Mouse (Mus musculus) kidney, embryonic 15.5 days (tissue): ENCODE results near the gene Plekha8. TPM values are rescaled to one million over a fixed set of nuclear protein-coding genes. Genes with fewer than 3 reads are reported as not detected.

Source experiments
- ATAC-seq: fragments of 200-750 bp; cut with Nextera tagmentation; replicated peaks from 2 replicates; pipeline ENCODE4 v1.8.0; 2017; ENCODE audit warnings: moderate TSS enrichment; ENCODE audit not compliant: low FRiP score
- H3K27ac ChIP-seq: fragments of 300-500 bp; sonication (generic); 2 replicates; pipeline ENCODE4 v1.5.1; 2015; ENCODE audit warnings: mild to moderate bottlenecking, inconsistent platforms
- H3K27me3 ChIP-seq: fragments of 300-500 bp; sonication (generic); 2 replicates; pipeline ENCODE4 v1.6.1; 2015; ENCODE audit warnings: inconsistent platforms
- H3K36me3 ChIP-seq: fragments of 300-500 bp; sonication (generic); 2 replicates; pipeline ENCODE4 v1.6.1; 2015; ENCODE audit warnings: inconsistent platforms
- H3K4me1 ChIP-seq: fragments of 300-500 bp; sonication (generic); 2 replicates; pipeline ENCODE4 v1.6.1; 2015; ENCODE audit warnings: inconsistent platforms
- H3K4me2 ChIP-seq: fragments of 300-500 bp; sonication (generic); 2 replicates; pipeline ENCODE4 v1.6.1; 2015; ENCODE audit warnings: moderate library complexity, mild to moderate bottlenecking, inconsistent platforms
- H3K4me3 ChIP-seq: fragments of 300-500 bp; sonication (generic); replicated peaks from 2 replicates; pipeline ENCODE4 v1.5.1; 2015; ENCODE audit warnings: mild to moderate bottlenecking, inconsistent platforms
- H3K9ac ChIP-seq: fragments of 300-500 bp; sonication (generic); 2 replicates; pipeline ENCODE4 v1.6.1; 2015; ENCODE audit warnings: mild to moderate bottlenecking, inconsistent platforms
- H3K9me3 ChIP-seq: fragments of 300-500 bp; sonication (generic); replicated peaks from 2 replicates; pipeline ENCODE4 v1.6.1; 2016; ENCODE audit warnings: inconsistent platforms
- WGBS: fragments of 180-500 bp; shearing (Covaris S2); methylation state at CpG from one replicate; pipeline ENCODE4 v1.1.7; 2015; ENCODE audit warnings: mixed read lengths; 5-methylcytosine and 5-hydroxymethylcytosine counted together
- polyA plus RNA-seq: library from polyadenylated mRNA; unstranded; fragments of >200 nt; fragmentation: Nextera tagmentation; extraction: Ambion mirVana; gene quantifications from 2 replicates; pipeline ENCODE4 v1.2.1, GENCODE M21; 2015

Gene Plekha8
- polyA plus RNA-seq, 1 experiment from 2014 or later: 9.8 TPM

DNA sequence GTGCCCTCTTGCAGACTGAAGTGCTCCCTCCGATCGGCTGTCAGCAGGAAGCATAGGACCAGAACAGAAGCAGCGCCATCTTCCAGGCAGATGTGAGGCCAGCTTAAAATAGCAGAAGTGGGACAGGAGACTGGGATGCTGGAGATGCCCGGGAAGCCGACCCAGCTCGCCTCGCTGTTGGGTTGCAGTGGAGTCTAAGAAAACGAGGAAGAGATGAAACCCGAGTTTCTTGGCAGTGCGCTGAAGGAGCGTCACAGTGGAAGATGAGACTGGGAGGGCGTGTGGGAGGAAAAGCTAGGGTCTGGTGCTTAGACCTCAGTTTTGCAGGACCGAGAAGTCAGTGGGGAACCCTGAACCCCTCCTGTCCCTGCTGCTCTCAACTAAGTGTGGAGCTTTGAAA, 95.9 kb downstream of the Plekha8 start:
- 56% methylated on average over 13 of the region's 13 CpGs for WGBS
- H3K27me3 ChIP-seq: peaks cover 3% of the 10 kb centered on the region; the same call in 1 of the 2 replicates
- ATAC-seq: no peak
- 0 out of 2 replicates have a peak, but pooled peaks cover 2% of the 10 kb centered on the region for H3K4me1 ChIP-seq
- H3K4me3 ChIP-seq: no peak overlapping the region
- H3K4me2 ChIP-seq: 0 out of 2 replicates have a peak overlapping the region, but pooled peaks have one; percentile 9
- no peak overlapping the region for H3K27ac ChIP-seq
- no peaks in the 10 kb centered on the region for H3K9me3 ChIP-seq
- H3K9ac ChIP-seq: no peak overlapping the region
- no peaks in the 10 kb centered on the region for H3K36me3 ChIP-seq

- no peak overlapping the region for H3K27ac ChIP-seq
- 0 out of 2 replicates have a peak, but pooled peaks cover 2% of the 10 kb centered on the region for H3K4me1 ChIP-seq
- ATAC-seq: no peak
- H3K9me3 ChIP-seq: no peaks in the 10 kb centered on the region
- WGBS: 74% methylated on average over 14 of the region's 14 CpGs
- H3K4me3 ChIP-seq: no peak overlapping the region
- H3K36me3 ChIP-seq: no peaks in the 10 kb centered on the region
- peaks cover 3% of the 10 kb centered on the region; the same call in 1 of the 2 replicates for H3K27me3 ChIP-seq
- no peak overlapping the region for H3K4me2 ChIP-seq
- no peak overlapping the region for H3K9ac ChIP-seq
These were observed 96.6 kb downstream of the Plekha8 start for GRCm38 (mm10) chr6:54691368-54692116.

GRCm38 (mm10) chr6:54692201-54692600, 97.3 kb downstream of the Plekha8 start:
- H3K9me3 ChIP-seq: no peaks in the 10 kb centered on the region
- H3K27ac ChIP-seq: no peak overlapping the region
- no peaks in the 10 kb centered on the region for H3K36me3 ChIP-seq
- 82% methylated on average over 1 of the region's 1 CpGs for WGBS
- 0 out of 2 replicates have a peak, but pooled peaks cover 2% of the 10 kb centered on the region for H3K4me1 ChIP-seq
- no peak overlapping the region for H3K9ac ChIP-seq
- H3K4me3 ChIP-seq: no peak overlapping the region
- H3K27me3 ChIP-seq: peaks cover 3% of the 10 kb centered on the region; the same call in 1 of the 2 replicates
- no peak for ATAC-seq
- no peak overlapping the region for H3K4me2 ChIP-seq

DNA sequence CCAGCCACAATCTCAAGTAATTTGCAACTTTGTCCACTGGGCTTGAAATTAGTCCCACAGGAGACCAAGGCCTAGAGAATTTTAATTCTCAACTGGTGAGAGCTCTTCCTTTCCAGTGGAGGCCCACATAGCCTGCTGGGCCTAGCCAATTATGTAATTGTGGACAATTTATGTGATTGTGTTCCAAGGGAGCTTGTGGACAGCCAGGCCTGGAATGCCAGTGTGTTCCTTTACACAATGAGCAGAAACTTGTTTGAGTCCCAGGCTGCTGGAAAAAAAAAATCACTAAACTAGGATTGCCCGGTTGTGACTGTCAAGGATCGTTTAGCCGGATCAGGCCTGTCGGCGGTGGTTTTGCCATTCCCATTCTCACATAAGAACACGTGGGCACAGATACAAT, 98.4 kb downstream of the Plekha8 start:
- no peaks in the 10 kb centered on the region for H3K36me3 ChIP-seq
- H3K4me2 ChIP-seq: no peak overlapping the region
- no peak overlapping the region for H3K27ac ChIP-seq
- 0 out of 2 replicates have a peak, but pooled peaks cover 2% of the 10 kb centered on the region for H3K4me1 ChIP-seq
- no peak for ATAC-seq
- WGBS: 84% methylated on average over 6 of the region's 6 CpGs
- H3K27me3 ChIP-seq: peaks cover 3% of the 10 kb centered on the region; the same call in 1 of the 2 replicates
- H3K9me3 ChIP-seq: no peaks in the 10 kb centered on the region
- H3K4me3 ChIP-seq: no peak overlapping the region
- H3K9ac ChIP-seq: no peak overlapping the region

Other genes with a start within 250 kb of the Plekha8 start
- gene Wipf3, start 165.5 kb upstream of the Plekha8 start, polyA plus RNA-seq: 2.2 and 2.5 TPM in 2 replicates
- gene Scrn1, start 28.6 kb upstream of the Plekha8 start, polyA plus RNA-seq: 6.2 and 8.6 TPM in 2 replicates
- 28.5 and 29.1 TPM in 2 replicates for gene Fkbp14, start 2.2 kb downstream of the Plekha8 start, polyA plus RNA-seq
- 6.0 and 6.9 TPM in 2 replicates for gene Mturn, start 86.5 kb downstream of the Plekha8 start, polyA plus RNA-seq
- gene Znrf2, start 221.8 kb downstream of the Plekha8 start, polyA plus RNA-seq: 4.1 and 4.3 TPM in 2 replicates